Mouse (Mus musculus) hindbrain, embryonic 11.5 days (tissue): ENCODE results near the gene Tarsl2. TPM values are rescaled to one million over a fixed set of nuclear protein-coding genes. Genes with fewer than 3 reads are reported as not detected.

Experiments used
- ATAC-seq: fragments of 200-750 bp; cut with Nextera tagmentation; 2 replicates; pipeline ENCODE4 v1.8.0; 2017; ENCODE audit warnings: mild to moderate bottlenecking, moderate TSS enrichment, moderate library complexity; ENCODE audit not compliant: low FRiP score
- DNase-seq: peaks from one replicate; pipeline ENCODE4 v3.0.0-alpha.2; 2015; ENCODE audit warnings: low spot score
- H3K27ac ChIP-seq: fragments of 300-500 bp; sonication (generic); 2 replicates; pipeline ENCODE4 v1.5.1; 2014; ENCODE audit warnings: mild to moderate bottlenecking, low read depth, low read length
- H3K27me3 ChIP-seq: fragments of 300-500 bp; sonication (generic); 2 replicates; pipeline ENCODE4 v1.6.1; 2014; ENCODE audit warnings: mild to moderate bottlenecking, low read length, moderate library complexity, mixed read lengths; ENCODE audit not compliant: control insufficient read depth, insufficient read depth
- H3K36me3 ChIP-seq: fragments of 300-500 bp; sonication (generic); 2 replicates; pipeline ENCODE4 v1.6.1; 2014; ENCODE audit warnings: mild to moderate bottlenecking, low read length, moderate library complexity, mixed read lengths; ENCODE audit not compliant: control insufficient read depth, insufficient read depth
- H3K4me1 ChIP-seq: fragments of 300-500 bp; sonication (generic); replicated peaks from 2 replicates; pipeline ENCODE4 v1.6.1; 2014; ENCODE audit warnings: low read length, mixed read lengths; ENCODE audit not compliant: control insufficient read depth, insufficient read depth
- H3K4me2 ChIP-seq: fragments of 300-500 bp; sonication (generic); replicated peaks from 2 replicates; pipeline ENCODE4 v1.6.1; 2014; ENCODE audit warnings: mild to moderate bottlenecking, low read depth, low read length
- H3K4me3 ChIP-seq: fragments of 300-500 bp; sonication (generic); 2 replicates; pipeline ENCODE4 v1.5.1; 2014; ENCODE audit warnings: low read depth, low read length
- H3K9ac ChIP-seq: fragments of 300-500 bp; sonication (generic); 2 replicates; pipeline ENCODE4 v1.6.1; 2014; ENCODE audit warnings: low read depth, low read length
- H3K9me3 ChIP-seq: fragments of 300-500 bp; sonication (generic); 2 replicates; pipeline ENCODE4 v1.6.1; 2016; ENCODE audit warnings: low read length; ENCODE audit not compliant: control insufficient read depth
- WGBS: fragments of 180-500 bp; shearing (Covaris S2); extraction: QIAGEN DNeasy Blood & Tissue Kit; methylation state at CpG from one replicate; pipeline ENCODE4 v1.1.7; 2014; 5-methylcytosine and 5-hydroxymethylcytosine counted together
- polyA plus RNA-seq: library from polyadenylated mRNA; unstranded; fragments of >200 nt; fragmentation: Nextera tagmentation; extraction: Ambion mirVana; gene quantifications from 2 replicates; pipeline ENCODE4 v1.2.1, GENCODE M21; 2014

Tarsl2 gene
- polyA plus RNA-seq, 1 experiment from 2014 or later, result 11.4 TPM

GRCm38 (mm10) chr7:65735261-65735660 is 90.6 kb downstream of the Tarsl2 start:
- Histone ChIP-seq H3K27ac (no peak overlapping the region), H3K9me3 (no peaks in the 10 kb centered on the region), H3K4me1 (no peaks in the 10 kb centered on the region), H3K4me2 (no peak overlapping the region), H3K9ac (no peak overlapping the region), H3K36me3 (no peaks in the 10 kb centered on the region), H3K4me3 (no peak overlapping the region), H3K27me3 (no peaks in the 10 kb centered on the region)
- no peak for DNase-seq
- 89% methylated on average over 3 of the region's 3 CpGs for WGBS
- no peak for ATAC-seq

GRCm38 (mm10) chr7:65737286-65738040 is 92.8 kb downstream of the Tarsl2 start:
- H3K27me3 ChIP-seq, result no peaks in the 10 kb centered on the region
- DNase-seq (no peak), ATAC-seq (no peak)
- no peaks in the 10 kb centered on the region for H3K4me1 ChIP-seq
- whole genome bisulfite sequencing, result 82% methylated on average over 12 of the region's 12 CpGs
- H3K9ac ChIP-seq, result no peak overlapping the region
- H3K4me3 ChIP-seq, result no peak overlapping the region
- no peak overlapping the region for H3K27ac ChIP-seq
- H3K36me3 ChIP-seq, result no peaks in the 10 kb centered on the region
- no peaks in the 10 kb centered on the region for H3K9me3 ChIP-seq
- H3K4me2 ChIP-seq, result no peak overlapping the region

Other genes with a start within 250 kb of the Tarsl2 start
- gene Tjp1, start 117.1 kb upstream of the Tarsl2 start, polyA plus RNA-seq, result 17.4 and 22.8 TPM in 2 replicates
- gene Tm2d3, start 46.3 kb downstream of the Tarsl2 start, polyA plus RNA-seq, result 71.6 and 72.1 TPM in 2 replicates
- 1.1 and 2.4 TPM in 2 replicates for gene Pcsk6, start 216.8 kb downstream of the Tarsl2 start, polyA plus RNA-seq